Mouse (Mus musculus): ENCODE measurements around the gene Olfr473. TPM values are rescaled to one million over a fixed set of nuclear protein-coding genes. Genes with fewer than 3 reads are reported as not detected.
"Not testable (repeated sequence)": the region's sequence is repeated elsewhere in the genome, so short reads cannot be mapped to it uniquely, and the experiment has no call there.

The Olfr473 gene
- polyA plus RNA-seq (2014; fragmentation: Nextera tagmentation; extraction: Ambion mirVana): not detected in 2 replicates

DNA sequence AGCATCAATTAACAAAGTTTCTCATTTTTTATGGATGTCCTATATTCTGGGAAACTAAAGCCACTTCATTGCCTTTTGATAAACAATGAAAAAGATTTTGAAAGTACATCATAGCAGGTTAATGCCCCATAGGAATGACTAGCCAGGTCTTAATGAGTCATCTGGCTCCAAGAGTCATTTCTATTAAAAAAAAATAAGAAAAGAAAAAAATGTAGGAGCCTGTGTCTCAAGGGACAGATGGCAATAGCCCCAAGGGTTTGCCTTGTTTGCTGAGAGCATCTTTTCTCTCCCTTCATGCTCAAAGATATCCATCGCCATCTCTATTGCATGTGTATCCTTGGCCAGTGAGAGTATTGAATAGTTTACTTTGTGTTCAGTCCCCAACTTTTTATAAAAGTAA lies at the start of gene Olfr473:
Gene Olfr473, plus strand, starts transcription at position 301 of the 400 bp plus-strand sequence.
- Histone ChIP-seq H3K9me3 (ENCODE audit: control insufficient read depth, low read length) (no peaks in the 10 kb centered on the region), H3K4me1 (ENCODE audit: control insufficient read depth, insufficient read depth, low read length) (no peaks in the 10 kb centered on the region), H3K4me2 (ENCODE audit: low read depth, low read length) (no peak within 1 kb of the TSS), H3K27me3 (ENCODE audit: control insufficient read depth, insufficient read depth, low read length) (no peaks in the 10 kb centered on the region), H3K36me3 (ENCODE audit: control insufficient read depth, insufficient read depth, low read length) (no peaks in the 10 kb centered on the region), H3K27ac (ENCODE audit: low read depth, low read length) (no peak within 1 kb of the TSS), H3K4me3 (ENCODE audit: low read depth, low read length) (no peak within 1 kb of the TSS), H3K9ac (replicated peaks; ENCODE audit: low read depth, low read length) (no peak within 1 kb of the TSS)
- no peak for ATAC-seq (ENCODE audit: low read depth)
- WGBS: 81% methylated on average over 1 of the region's 1 CpGs

DNA sequence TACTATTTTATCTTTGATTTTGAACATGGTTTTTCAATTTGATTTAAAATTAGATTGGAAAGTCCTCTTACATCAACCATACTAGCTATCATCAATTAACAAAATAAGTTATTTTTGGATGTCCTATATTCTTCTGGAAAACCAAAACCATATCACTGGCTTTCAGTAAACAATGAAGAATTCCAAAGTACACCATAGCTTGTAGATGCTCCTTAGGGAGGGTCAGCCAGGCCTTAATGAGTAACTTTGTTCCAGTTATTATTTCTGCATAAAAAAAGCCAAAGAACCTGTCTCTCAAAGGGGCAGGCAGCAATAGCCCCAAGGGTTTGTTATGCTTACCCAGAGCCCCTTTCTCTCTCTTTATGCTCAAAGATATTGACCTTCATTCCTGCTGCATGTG lies 32.6 kb upstream of the Olfr473 start, which contains the start of gene Olfr472:
Gene Olfr472, plus strand, starts transcription at position 301 of the 400 bp plus-strand sequence.
- H3K36me3 ChIP-seq (ENCODE audit: control insufficient read depth, insufficient read depth, low read length): no peaks in the 10 kb centered on the region
- no peaks in the 10 kb centered on the region for H3K4me1 ChIP-seq (ENCODE audit: control insufficient read depth, insufficient read depth, low read length)
- H3K4me3 ChIP-seq (ENCODE audit: low read depth, low read length): no peak within 1 kb of the TSS
- no peak within 1 kb of the TSS for H3K4me2 ChIP-seq (ENCODE audit: low read depth, low read length)
- H3K27me3 ChIP-seq (ENCODE audit: control insufficient read depth, insufficient read depth, low read length): no peaks in the 10 kb centered on the region
- H3K9ac ChIP-seq (replicated peaks; ENCODE audit: low read depth, low read length): no peak within 1 kb of the TSS
- no peaks in the 10 kb centered on the region for H3K9me3 ChIP-seq (ENCODE audit: control insufficient read depth, low read length)
- H3K27ac ChIP-seq (ENCODE audit: low read depth, low read length): no peak within 1 kb of the TSS
- no peak for ATAC-seq (ENCODE audit: low read depth)

DNA sequence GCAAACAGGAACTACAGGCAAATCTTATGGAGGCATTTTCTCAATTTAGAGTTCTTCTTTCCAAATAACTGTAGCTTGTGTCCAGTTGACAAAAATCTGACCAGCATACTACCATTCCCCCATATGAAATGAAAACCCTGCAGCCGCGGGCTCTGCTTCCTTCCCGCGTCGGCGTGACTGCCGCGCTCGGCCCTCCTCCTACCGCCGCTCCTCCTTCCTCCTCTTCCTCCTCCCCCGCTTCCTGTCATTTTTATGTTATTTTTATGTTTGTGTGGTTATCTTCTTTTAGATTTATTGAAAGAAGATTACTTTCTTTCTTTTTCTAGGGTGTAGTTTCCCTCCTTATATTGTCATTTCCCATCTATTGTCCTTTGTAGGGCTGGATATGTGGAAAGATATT lies 22.3 kb downstream of the Olfr473 start:
- WGBS: 98% methylated on average over 12 of the region's 12 CpGs
- not testable (repeated sequence) for H3K9ac ChIP-seq (replicated peaks; ENCODE audit: low read depth, low read length)

DNA sequence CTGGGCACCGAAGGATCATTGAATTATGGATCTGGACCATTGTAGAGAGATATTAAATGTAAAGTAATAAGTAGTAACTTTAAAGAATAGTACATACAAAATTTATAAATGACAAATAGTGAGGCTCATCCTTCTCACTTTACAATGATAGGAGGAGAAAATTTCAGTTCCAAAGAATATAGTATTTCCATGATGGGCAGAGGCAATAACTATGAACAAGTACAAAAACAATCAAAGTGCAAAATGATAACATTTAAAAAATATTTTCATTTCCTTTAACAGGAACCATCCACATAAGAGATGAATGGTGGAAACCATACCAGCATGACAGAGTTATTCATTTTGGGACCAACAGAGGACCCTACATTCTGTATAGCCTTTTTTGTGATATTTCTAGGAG lies 24.1 kb downstream of the Olfr473 start, which contains the start of gene Olfr474:
Gene Olfr474, plus strand, starts transcription at position 301 of the 400 bp plus-strand sequence.
- Histone ChIP-seq H3K9ac (replicated peaks; ENCODE audit: low read depth, low read length) (no peak within 1 kb of the TSS), H3K27ac (ENCODE audit: low read depth, low read length) (no peak within 1 kb of the TSS), H3K4me3 (ENCODE audit: low read depth, low read length) (no peak within 1 kb of the TSS), H3K4me2 (ENCODE audit: low read depth, low read length) (no peak within 1 kb of the TSS), H3K9me3 (ENCODE audit: control insufficient read depth, low read length) (no peaks in the 10 kb centered on the region), H3K27me3 (ENCODE audit: control insufficient read depth, insufficient read depth, low read length) (no peaks in the 10 kb centered on the region), H3K36me3 (ENCODE audit: control insufficient read depth, insufficient read depth, low read length) (no peaks in the 10 kb centered on the region), H3K4me1 (ENCODE audit: control insufficient read depth, insufficient read depth, low read length) (no peaks in the 10 kb centered on the region)
- WGBS: 88% methylated on average over 1 of the region's 1 CpGs
- ATAC-seq (ENCODE audit: low read depth): no peak

More for the DNA sequence above, 22.3 kb downstream of the Olfr473 start:
- not testable (repeated sequence) for H3K36me3 ChIP-seq (ENCODE audit: control insufficient read depth, insufficient read depth, low read length); H3K27me3 ChIP-seq (ENCODE audit: control insufficient read depth, insufficient read depth, low read length); H3K9me3 ChIP-seq (ENCODE audit: control insufficient read depth, low read length); H3K4me1 ChIP-seq (ENCODE audit: control insufficient read depth, insufficient read depth, low read length); H3K4me3 ChIP-seq (ENCODE audit: low read depth, low read length); ATAC-seq (ENCODE audit: low read depth); H3K27ac ChIP-seq (ENCODE audit: low read depth, low read length); H3K4me2 ChIP-seq (ENCODE audit: low read depth, low read length)

DNA sequence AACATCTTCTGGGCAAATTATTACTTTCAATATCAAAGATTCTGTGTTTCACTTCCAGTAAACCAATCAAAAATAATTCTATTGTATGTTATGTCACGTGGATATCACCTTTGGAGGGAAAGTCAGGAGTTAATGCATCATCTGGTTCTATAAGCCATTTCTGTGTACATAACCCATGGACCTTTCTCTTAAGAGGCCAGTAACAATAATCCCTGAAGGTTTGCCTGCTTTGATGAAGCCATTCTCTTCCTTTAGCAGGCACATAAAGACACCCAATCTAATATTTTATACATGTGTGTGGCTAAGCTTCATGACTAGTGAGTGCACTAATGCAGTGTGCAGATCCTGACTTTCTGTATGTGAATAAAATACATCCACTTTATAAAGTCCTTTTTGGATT lies 34.3 kb downstream of the Olfr473 start, which contains the start of gene Olfr476:
Gene Olfr476, plus strand, starts transcription at position 301 of the 400 bp plus-strand sequence.
- WGBS: 56% methylated on average over 1 of the region's 1 CpGs
- Histone ChIP-seq H3K9me3 (ENCODE audit: control insufficient read depth, low read length) (no peaks in the 10 kb centered on the region), H3K27ac (ENCODE audit: low read depth, low read length) (no peak within 1 kb of the TSS), H3K4me2 (ENCODE audit: low read depth, low read length) (no peak within 1 kb of the TSS), H3K36me3 (ENCODE audit: control insufficient read depth, insufficient read depth, low read length) (no peaks in the 10 kb centered on the region), H3K4me1 (ENCODE audit: control insufficient read depth, insufficient read depth, low read length) (no peaks in the 10 kb centered on the region), H3K9ac (replicated peaks; ENCODE audit: low read depth, low read length) (no peak within 1 kb of the TSS), H3K27me3 (ENCODE audit: control insufficient read depth, insufficient read depth, low read length) (no peaks in the 10 kb centered on the region), H3K4me3 (ENCODE audit: low read depth, low read length) (no peak within 1 kb of the TSS)
- no peak for ATAC-seq (ENCODE audit: low read depth)

Other genes with a start within 250 kb of the Olfr473 start
- gene Cyb5r2, start 172.4 kb upstream of the Olfr473 start, polyA plus RNA-seq (2014; fragmentation: Nextera tagmentation; extraction: Ambion mirVana): 0.29 TPM in 1 of 2 replicates, not detected in the other
- not detected in 2 replicates for gene Ovch2, start 129.2 kb upstream of the Olfr473 start, polyA plus RNA-seq (2014; fragmentation: Nextera tagmentation; extraction: Ambion mirVana)
- gene Olfr467, start 118.2 kb upstream of the Olfr473 start, polyA plus RNA-seq (2014; fragmentation: Nextera tagmentation; extraction: Ambion mirVana): not detected in 2 replicates
- not detected in 2 replicates for gene Olfr469, start 104.9 kb upstream of the Olfr473 start, polyA plus RNA-seq (2014; fragmentation: Nextera tagmentation; extraction: Ambion mirVana)
- not detected in 2 replicates for gene Olfr470, start 83.0 kb upstream of the Olfr473 start, polyA plus RNA-seq (2014; fragmentation: Nextera tagmentation; extraction: Ambion mirVana)
- not detected in 2 replicates for gene Olfr472, start 32.5 kb upstream of the Olfr473 start, polyA plus RNA-seq (2014; fragmentation: Nextera tagmentation; extraction: Ambion mirVana)
- gene Olfr474, start 24.2 kb downstream of the Olfr473 start, polyA plus RNA-seq (2014; fragmentation: Nextera tagmentation; extraction: Ambion mirVana): not detected in 2 replicates
- gene Olfr476, start 34.4 kb downstream of the Olfr473 start, polyA plus RNA-seq (2014; fragmentation: Nextera tagmentation; extraction: Ambion mirVana): not detected in 2 replicates
- gene Olfr477, start 56.2 kb downstream of the Olfr473 start, polyA plus RNA-seq (2014; fragmentation: Nextera tagmentation; extraction: Ambion mirVana): not detected in 2 replicates
- gene Olfr478, start 103.5 kb downstream of the Olfr473 start, polyA plus RNA-seq (2014; fragmentation: Nextera tagmentation; extraction: Ambion mirVana): not detected in 2 replicates
- not detected in 2 replicates for gene Olfr479, start 120.2 kb downstream of the Olfr473 start, polyA plus RNA-seq (2014; fragmentation: Nextera tagmentation; extraction: Ambion mirVana)
- gene Olfr480, start 136.9 kb downstream of the Olfr473 start, polyA plus RNA-seq (2014; fragmentation: Nextera tagmentation; extraction: Ambion mirVana): not detected in 2 replicates
- gene Olfr481, start 149.4 kb downstream of the Olfr473 start, polyA plus RNA-seq (2014; fragmentation: Nextera tagmentation; extraction: Ambion mirVana): not detected in 2 replicates
- not detected in 2 replicates for gene Olfr482, start 167.1 kb downstream of the Olfr473 start, polyA plus RNA-seq (2014; fragmentation: Nextera tagmentation; extraction: Ambion mirVana)
- gene Olfr483, start 170.4 kb downstream of the Olfr473 start, polyA plus RNA-seq (2014; fragmentation: Nextera tagmentation; extraction: Ambion mirVana): not detected in 2 replicates
- not detected in 2 replicates for gene Olfr484, start 197.0 kb downstream of the Olfr473 start, polyA plus RNA-seq (2014; fragmentation: Nextera tagmentation; extraction: Ambion mirVana)
- not detected in 2 replicates for gene Olfr485, start 229.4 kb downstream of the Olfr473 start, polyA plus RNA-seq (2014; fragmentation: Nextera tagmentation; extraction: Ambion mirVana)
- gene Olfr486, start 242.3 kb downstream of the Olfr473 start, polyA plus RNA-seq (2014; fragmentation: Nextera tagmentation; extraction: Ambion mirVana): not detected in 2 replicates